Mouse (Mus musculus): ENCODE measurements at regions not wholly inside any gene's neighbourhood (a gene's known extent, or its start where the extent isn't known, plus 50 kb on each side); places are given as distances from the start of the nearest gene placed in this dataset.

DNA sequence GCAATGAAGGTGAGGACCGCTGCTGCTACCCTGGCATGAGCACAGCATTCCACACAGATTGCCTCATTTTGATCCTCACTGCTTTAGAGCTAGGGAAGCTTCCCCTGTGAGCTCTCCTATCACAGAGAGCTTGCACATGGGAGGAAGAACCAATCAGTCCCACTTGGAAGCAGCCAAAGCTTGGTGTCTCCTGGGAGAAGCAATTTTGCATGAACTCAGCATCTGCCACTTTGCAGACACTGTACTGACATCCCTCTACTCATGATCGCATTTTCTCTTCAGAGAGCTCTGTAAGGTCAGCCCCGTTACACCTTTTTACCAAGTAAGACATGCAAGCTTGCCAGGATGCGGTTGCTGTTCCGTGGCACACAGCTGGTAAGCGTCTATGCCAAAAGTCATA is 455.9 kb upstream of the Sall1 start:
- TF ChIP-seq CTCF (conservative IDR thresholded peaks at IDR 0.05; ENCODE audit: low read length) (no peak), POU5F1 (IDR thresholded peaks at IDR 0.05; ENCODE audit: borderline replicate concordance, low read length) (no peak)

Data from E14TG2a.4 (cell line).